Mouse (Mus musculus) cerebellum, postnatal 14 days (tissue): ENCODE results near the gene Gm4985.
"Not testable (repeated sequence)": the region's sequence is repeated elsewhere in the genome, so short reads cannot be mapped to it uniquely, and the experiment has no call there.

Experiments used
- DNase-seq, 2 experiments: peaks; one replicate each; pipeline ENCODE4 v3.0.0; 2021; ENCODE audit warnings: mixed read lengths in 2 of 2

Gene Gm4985

GRCm38 (mm10) chrX:23958834-23959233, at the start of gene Gm4985:
Gene Gm4985 (minus strand): TSS chrX:23958934.
- DNase-seq: not testable (repeated sequence)

- DNase-seq: no peak
Observed at GRCm38 (mm10) chrX:23954161-23954560, 4.6 kb downstream of the Gm4985 start.
